8 mouse cellular contexts compared by ENCODE assay signal in genomic region chr6:115134501-115135331, GRCm38 (mm10). TPM values are rescaled to one million over a fixed set of nuclear protein-coding genes. Genes with fewer than 3 reads are reported as not detected.
DNase-seq lines count a peak whose midpoint lies in the region.

Gene Syn2 (plus strand): TSS chr6:115134902.

- peak; percentile 65 for DNase-seq in adrenal gland, adult 8-10 months
- DNase-seq in embryo, embryonic 10 days (ENCODE audit: low spot score): peak; percentile 92
- DNase-seq in gastrocnemius, postnatal 25 days: peak; percentile 66
- DNase-seq in hindlimb bud, embryonic 11.5 days (ENCODE audit: extremely low spot score, low read depth, low spot score): peak; percentile 16
- peak; percentile 82 to 92 for DNase-seq in left cerebral cortex, adult 8-10 months (ENCODE audit: low spot score in 2 of 2)
- DNase-seq in lung, postnatal 4 days: peak; percentile 79 to 80
- DNase-seq in right cerebral cortex, postnatal 10 days (ENCODE audit: low spot score in 2 of 2): peak; percentile 95 to 96
- peak; percentile 41 for DNase-seq in urinary bladder, postnatal 10 days (ENCODE audit: low spot score)

RNA-seq across cellular contexts. Expression of gene Syn2, which starts in this region (rescaled TPM):
- total RNA-seq in adrenal gland, adult 8-10 months (2022): 10 to 100 TPM; 18.0 to 39.1 (median 25.6) TPM
- 1 to 10 TPM; 1.8 to 2.7 TPM for total RNA-seq in gastrocnemius, postnatal 25 days (2021)
- total RNA-seq in left cerebral cortex, adult 8-10 months (2022): 100 to 1,000 TPM; 393 to 448 (median 420) TPM

Comparison
In these comparisons a context has a peak if more than half of its experiments do, and no peak if none do; other contexts are left out.
1. Peak in every context shown above with its lines: DNase-seq.
2. RNA of gene Syn2 (total RNA-seq): 393 to 448 TPM in left cerebral cortex, adult 8-10 months; 18.0 to 39.1 TPM in adrenal gland, adult 8-10 months and 1.8 to 2.7 TPM in gastrocnemius, postnatal 25 days; every median in the first group is over 4 times any median in the second.
3. DNase-seq: peak in every context shown above with its lines; median percentile 96 in right cerebral cortex, postnatal 10 days; 92 in embryo, embryonic 10 days; 87 in left cerebral cortex, adult 8-10 months; 80 in lung, postnatal 4 days; 66 in gastrocnemius, postnatal 25 days; 65 in adrenal gland, adult 8-10 months; 41 in urinary bladder, postnatal 10 days; 16 in hindlimb bud, embryonic 11.5 days.